Mouse (Mus musculus) kidney, postnatal 4 days (tissue): ENCODE data around the gene Rufy3.
A peak's percentile ranks its signal among the peaks of the same experiment; 100 is the strongest.

Experiments
- DNase-seq, 2 experiments: peaks; one replicate each; pipeline ENCODE4 v3.0.0; 2021; ENCODE audit warnings: mixed read lengths in 2 of 2

The Rufy3 gene

GRCm38 (mm10) chr5:88685745-88686299 lies 121.0 kb downstream of the Rufy3 start:
- DNase-seq = no peak

GRCm38 (mm10) chr5:88687996-88688406 lies 123.2 kb downstream of the Rufy3 start:
- no peak for DNase-seq

- DNase-seq = no peak
Measured at GRCm38 (mm10) chr5:88688583-88689187, 123.8 kb downstream of the Rufy3 start.

- DNase-seq = peak in 1 of 2 experiments; percentile 2
Measured at GRCm38 (mm10) chr5:88689279-88689938, 124.6 kb downstream of the Rufy3 start.

GRCm38 (mm10) chr5:88690681-88691505 lies 126.1 kb downstream of the Rufy3 start:
- no peak for DNase-seq

GRCm38 (mm10) chr5:88691506-88692095 lies 126.8 kb downstream of the Rufy3 start:
- DNase-seq = no peak

GRCm38 (mm10) chr5:88692586-88692985 lies 127.7 kb downstream of the Rufy3 start:
- DNase-seq = no peak

- DNase-seq = no peak
Measured at GRCm38 (mm10) chr5:88693057-88693456, 128.2 kb downstream of the Rufy3 start.

GRCm38 (mm10) chr5:88697291-88697690 lies 132.5 kb downstream of the Rufy3 start:
- no peak for DNase-seq

- no peak for DNase-seq
Measured at GRCm38 (mm10) chr5:88699251-88699913, 134.5 kb downstream of the Rufy3 start.
